Mouse (Mus musculus) layer of hippocampus, adult 9-10 months (tissue): Measurements from ENCODE around the gene Pnpla3.

Experiments used
- DNase-seq: peaks from one replicate; pipeline ENCODE4 v3.0.0; 2022; ENCODE audit warnings: low spot score

The Pnpla3 gene

DNA sequence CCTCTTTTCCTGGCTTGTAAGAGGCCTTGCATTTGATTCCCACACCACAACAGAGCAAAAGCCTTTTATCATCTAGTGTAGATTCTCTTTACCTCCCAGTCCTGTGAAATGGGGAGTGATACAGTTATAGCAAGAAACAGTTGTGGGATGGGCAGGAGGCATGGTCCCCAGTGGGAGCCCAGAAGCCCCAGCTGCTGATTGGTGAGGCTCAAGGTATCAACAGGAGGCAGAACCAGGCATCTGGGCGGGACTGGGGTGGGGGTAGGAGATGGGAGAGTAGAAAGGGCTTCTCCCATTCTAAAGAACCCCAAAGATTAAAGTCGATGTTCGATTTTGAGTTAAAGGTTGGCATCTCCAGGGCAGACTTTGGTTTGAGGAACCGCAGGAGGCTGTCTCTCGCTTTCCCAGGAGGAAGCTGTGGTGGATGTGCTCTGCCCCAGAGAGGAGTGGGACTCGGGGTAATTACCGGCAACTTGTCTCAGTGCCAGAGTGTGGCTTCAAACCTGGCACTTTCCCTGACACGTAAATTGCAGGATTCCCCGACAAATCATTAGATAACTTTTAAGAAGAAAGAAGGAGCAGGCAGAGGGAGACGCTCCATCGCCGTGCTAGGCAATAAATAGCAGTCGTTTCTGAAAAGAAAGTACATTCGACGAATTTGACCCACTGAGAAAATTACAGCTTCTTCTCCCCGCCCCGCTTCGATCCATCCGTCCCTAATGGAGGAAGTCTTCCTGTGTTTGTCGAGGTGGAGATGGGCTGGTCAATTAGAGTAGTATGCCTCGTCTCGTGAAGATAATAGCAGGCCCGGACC is 50.5 kb downstream of the Pnpla3 start:
- no peak for DNase-seq

- no peak for DNase-seq
Measured at GRCm38 (mm10) chr15:84218783-84219271, 51.2 kb downstream of the Pnpla3 start.

- no peak for DNase-seq
Measured at GRCm38 (mm10) chr15:84221539-84221938, 53.9 kb downstream of the Pnpla3 start.

GRCm38 (mm10) chr15:84223423-84223822 is 55.8 kb downstream of the Pnpla3 start:
- no peak for DNase-seq

GRCm38 (mm10) chr15:84224779-84225178 is 57.1 kb downstream of the Pnpla3 start:
- DNase-seq: no peak

DNA sequence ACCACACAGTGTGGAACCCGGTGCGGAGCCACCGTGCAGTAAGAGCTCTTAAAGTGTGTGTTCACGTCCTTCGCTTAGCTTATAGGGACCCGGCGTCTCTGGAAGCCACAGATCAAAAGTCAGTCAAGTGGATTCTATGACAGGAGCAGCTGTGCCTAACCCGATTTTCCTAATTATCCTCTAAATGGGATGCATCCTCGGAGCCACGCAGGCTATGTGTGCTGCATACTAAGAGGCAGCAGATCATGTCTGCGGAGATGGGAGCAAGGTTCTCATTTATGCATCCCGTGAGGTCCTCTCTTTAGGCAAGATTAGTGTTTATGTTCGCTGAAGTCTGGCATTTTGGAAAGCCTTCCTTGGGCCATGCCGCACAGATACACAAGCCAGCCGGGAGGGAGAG is 59.3 kb downstream of the Pnpla3 start:
- DNase-seq: no peak

DNA sequence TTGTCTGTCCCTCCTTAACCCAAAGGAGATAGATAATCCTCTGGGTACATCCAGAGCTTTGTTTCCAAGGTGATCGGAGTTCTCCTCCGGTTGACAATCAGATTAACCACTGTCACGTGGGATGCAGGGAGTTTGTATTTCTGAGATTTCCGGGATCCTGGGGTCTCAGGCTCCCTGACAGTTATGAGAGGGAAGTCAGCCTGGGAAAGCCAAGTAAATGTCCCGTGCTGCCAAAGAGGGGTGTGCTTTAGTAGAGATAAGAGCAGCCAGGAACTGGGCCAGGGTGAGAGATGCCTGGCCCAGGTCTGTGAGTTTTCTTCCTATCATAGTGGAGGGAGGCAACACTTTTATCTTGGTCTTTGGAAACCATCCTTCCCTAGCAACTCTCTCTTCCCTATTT is 63.0 kb downstream of the Pnpla3 start:
- DNase-seq: no peak

GRCm38 (mm10) chr15:84231113-84231712 is 63.6 kb downstream of the Pnpla3 start:
- no peak for DNase-seq

GRCm38 (mm10) chr15:84231721-84232561 is 64.3 kb downstream of the Pnpla3 start, which contains the start of gene Parvb:
TSS of gene Parvb (plus strand) at chr15:84232043.
- DNase-seq: no peak

- DNase-seq: no peak
Measured at GRCm38 (mm10) chr15:84232609-84233008, 65.0 kb downstream of the Pnpla3 start.

DNA sequence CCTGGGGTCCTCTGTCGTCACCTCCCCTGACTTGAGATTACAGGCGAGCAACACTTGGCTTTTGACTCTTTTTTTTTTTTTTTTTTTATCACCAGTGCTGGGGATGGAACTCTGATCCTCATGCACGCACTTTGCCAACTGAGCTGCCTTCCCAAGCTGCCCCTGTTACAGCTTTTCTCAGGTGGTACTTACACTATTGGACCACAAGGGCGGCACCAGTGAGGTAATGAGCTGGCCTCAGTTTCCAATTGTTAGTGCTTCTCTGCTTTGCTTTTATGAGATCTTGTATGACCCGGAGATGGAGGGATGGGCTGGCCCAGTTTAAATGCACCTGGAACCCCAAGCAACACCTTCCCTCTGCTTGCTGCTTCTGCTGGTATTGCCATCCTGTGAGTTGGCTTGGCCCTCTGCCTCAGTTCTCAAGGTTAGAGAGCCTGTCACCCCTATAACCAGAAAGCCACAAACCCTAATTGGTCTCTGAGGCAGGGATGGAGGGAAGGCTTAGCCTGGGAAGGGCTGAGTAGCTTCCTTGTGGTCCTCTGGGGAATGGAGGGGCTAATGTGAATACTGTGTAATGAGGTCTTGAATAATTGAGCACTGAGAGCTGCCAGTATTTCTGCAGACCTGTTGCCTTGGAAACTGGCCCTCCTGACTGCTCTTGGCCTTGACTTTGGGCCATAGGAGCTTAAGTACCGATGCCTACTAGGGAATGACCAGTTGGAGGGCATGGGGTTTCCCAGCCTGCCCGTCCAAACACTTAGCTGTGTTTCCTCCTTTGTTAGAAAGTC is 67.4 kb downstream of the Pnpla3 start:
- DNase-seq: no peak

GRCm38 (mm10) chr15:84235646-84236045 is 68.0 kb downstream of the Pnpla3 start:
- DNase-seq: no peak
